Mouse (Mus musculus) adipocyte (in vitro differentiated cells): ENCODE data around the gene Bmp7.
A peak's percentile ranks its signal among the peaks of the same experiment; 100 is the strongest.

Source experiments
- DNase-seq: peaks from one replicate; pipeline ENCODE4 v3.0.0-alpha.2; 2016; ENCODE audit warnings: low spot score

Gene Bmp7

GRCm38 (mm10) chr2:172906146-172906545, 34.0 kb downstream of the Bmp7 start:
- DNase-seq, result no peak

GRCm38 (mm10) chr2:172905057-172905456, 35.1 kb downstream of the Bmp7 start:
- DNase-seq, result no peak

GRCm38 (mm10) chr2:172904614-172905013, 35.5 kb downstream of the Bmp7 start:
- DNase-seq, result no peak

- DNase-seq, result no peak
Observed at GRCm38 (mm10) chr2:172903523-172903922, 36.6 kb downstream of the Bmp7 start.

GRCm38 (mm10) chr2:172900954-172901701, 39.0 kb downstream of the Bmp7 start:
- no peak for DNase-seq

- DNase-seq, result no peak
Observed at GRCm38 (mm10) chr2:172889756-172890443, 50.2 kb downstream of the Bmp7 start.

GRCm38 (mm10) chr2:172889222-172889621, 50.9 kb downstream of the Bmp7 start:
- DNase-seq, result no peak

GRCm38 (mm10) chr2:172888147-172888546, 52.0 kb downstream of the Bmp7 start:
- DNase-seq, result no peak

GRCm38 (mm10) chr2:172885861-172886260, 54.3 kb downstream of the Bmp7 start:
- no peak for DNase-seq

GRCm38 (mm10) chr2:172884584-172884983, 55.5 kb downstream of the Bmp7 start:
- no peak for DNase-seq

GRCm38 (mm10) chr2:172875201-172875600, 64.9 kb downstream of the Bmp7 start:
- no peak for DNase-seq

- no peak for DNase-seq
Observed at GRCm38 (mm10) chr2:172866356-172866755, 73.8 kb downstream of the Bmp7 start.

GRCm38 (mm10) chr2:172865165-172865564, 75.0 kb downstream of the Bmp7 start:
- DNase-seq, result no peak

- no peak for DNase-seq
Observed at GRCm38 (mm10) chr2:172864566-172864965, 75.6 kb downstream of the Bmp7 start.

- no peak for DNase-seq
Observed at GRCm38 (mm10) chr2:172863469-172863856, 76.7 kb downstream of the Bmp7 start.

GRCm38 (mm10) chr2:172862850-172863468, 77.2 kb downstream of the Bmp7 start:
- DNase-seq, result no peak

- no peak for DNase-seq
Observed at GRCm38 (mm10) chr2:172862424-172862823, 77.7 kb downstream of the Bmp7 start.

- DNase-seq, result no peak
Observed at GRCm38 (mm10) chr2:172861590-172861989, 78.5 kb downstream of the Bmp7 start.

GRCm38 (mm10) chr2:172860593-172860992, 79.5 kb downstream of the Bmp7 start:
- DNase-seq, result no peak

- peak; percentile 6 for DNase-seq
Observed at GRCm38 (mm10) chr2:172860104-172860503, 80.0 kb downstream of the Bmp7 start.

GRCm38 (mm10) chr2:172857048-172857447, 83.1 kb downstream of the Bmp7 start:
- DNase-seq, result no peak

- DNase-seq, result no peak
Observed at GRCm38 (mm10) chr2:172856549-172856948, 83.6 kb downstream of the Bmp7 start.

GRCm38 (mm10) chr2:172854136-172854535, 86.0 kb downstream of the Bmp7 start:
- peak; percentile 20 for DNase-seq
